Mouse (Mus musculus): ENCODE results near the gene Epha3.

The Epha3 gene

GRCm38 (mm10) chr16:63863913-63864330 lies at the start of gene Epha3:
Epha3 (minus strand) TSS chr16:63864175.
- DNase-seq, result peak; percentile 64

- no peak for DNase-seq
Measured at GRCm38 (mm10) chr16:63903425-63903824, 39.5 kb upstream of the Epha3 start.

GRCm38 (mm10) chr16:63881190-63881589 lies 17.2 kb upstream of the Epha3 start:
- no peak for DNase-seq

GRCm38 (mm10) chr16:63872313-63872712 lies 8.3 kb upstream of the Epha3 start:
- DNase-seq, result no peak

- DNase-seq, result no peak
Measured at GRCm38 (mm10) chr16:63864463-63864976, 545 bp upstream of the Epha3 start.

- DNase-seq, result no peak
Measured at GRCm38 (mm10) chr16:63863181-63863580, 794 bp downstream of the Epha3 start.

- no peak for DNase-seq
Measured at GRCm38 (mm10) chr16:63857561-63857960, 6.4 kb downstream of the Epha3 start.

- DNase-seq, result peak; percentile 61
Measured at GRCm38 (mm10) chr16:63856658-63857552, 7.1 kb downstream of the Epha3 start.

GRCm38 (mm10) chr16:63850297-63850696 lies 13.7 kb downstream of the Epha3 start:
- no peak for DNase-seq

GRCm38 (mm10) chr16:63842911-63843310 lies 21.1 kb downstream of the Epha3 start:
- no peak for DNase-seq

- no peak for DNase-seq
Measured at GRCm38 (mm10) chr16:63837466-63837865, 26.5 kb downstream of the Epha3 start.

- DNase-seq, result no peak
Measured at GRCm38 (mm10) chr16:63821164-63821563, 42.8 kb downstream of the Epha3 start.

GRCm38 (mm10) chr16:63817606-63818005 lies 46.4 kb downstream of the Epha3 start:
- no peak for DNase-seq

GRCm38 (mm10) chr16:63816672-63817071 lies 47.3 kb downstream of the Epha3 start:
- no peak for DNase-seq

- no peak for DNase-seq
Measured at GRCm38 (mm10) chr16:63809871-63810270, 54.1 kb downstream of the Epha3 start.

- no peak for DNase-seq
Measured at GRCm38 (mm10) chr16:63808991-63809390, 55.0 kb downstream of the Epha3 start.

GRCm38 (mm10) chr16:63806437-63807129 lies 57.4 kb downstream of the Epha3 start:
- no peak for DNase-seq

GRCm38 (mm10) chr16:63806025-63806424 lies 58.0 kb downstream of the Epha3 start:
- no peak for DNase-seq

- DNase-seq, result no peak
Measured at GRCm38 (mm10) chr16:63801436-63801835, 62.5 kb downstream of the Epha3 start.

GRCm38 (mm10) chr16:63798341-63798740 lies 65.6 kb downstream of the Epha3 start:
- DNase-seq, result no peak

- no peak for DNase-seq
Measured at GRCm38 (mm10) chr16:63794292-63794691, 69.7 kb downstream of the Epha3 start.

GRCm38 (mm10) chr16:63793805-63794204 lies 70.2 kb downstream of the Epha3 start:
- DNase-seq, result no peak

GRCm38 (mm10) chr16:63792084-63792483 lies 71.9 kb downstream of the Epha3 start:
- DNase-seq, result no peak

GRCm38 (mm10) chr16:63783544-63783943 lies 80.4 kb downstream of the Epha3 start:
- no peak for DNase-seq

All from kidney, adult 18-20 months (tissue).